ENCODE assay signal across 19 mouse cellular contexts in the genomic region with DNA sequence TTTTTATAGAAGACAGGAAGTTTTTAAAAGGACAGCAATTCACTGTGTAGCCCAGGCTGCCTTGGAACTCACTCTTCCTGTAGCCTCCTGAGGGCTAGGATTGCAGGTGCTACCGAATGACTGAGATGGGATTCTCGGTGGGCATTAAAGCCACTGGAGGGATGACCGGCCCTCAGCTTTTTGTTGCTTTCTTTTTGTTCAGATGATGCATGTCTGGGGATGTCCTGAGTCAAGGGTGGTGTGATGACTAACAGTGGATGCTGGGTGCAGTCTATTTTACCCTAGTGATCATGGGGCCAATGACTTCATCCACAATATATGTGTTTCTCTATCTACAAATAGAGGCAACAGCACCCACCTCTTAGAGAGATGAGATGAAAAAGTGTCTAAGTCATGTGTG. TPM values are rescaled to one million over a fixed set of nuclear protein-coding genes. Genes with fewer than 3 reads are reported as not detected.
"Had no signal": no experiment of that assay in that cellular context is flagged by ENCODE, and none has a peak within 500 bp of the region (broad histone marks: within the 10 kb centered on the region; RNA-seq: fewer than 3 reads in every experiment).

No protein-coding gene starts in this region.

- DNase-seq: kidney, adult 9 months; kidney, postnatal 36 days; layer of hippocampus, adult 9-11 months; layer of hippocampus, postnatal 36 days; liver; liver, embryonic 13.5 days; lung, adult 18-20 months; thymus, postnatal 4 days had no signal

- H3K9me3 ChIP-seq: limb, embryonic 12.5 days; liver, embryonic 13.5 days; midbrain, embryonic 13.5 days; neural tube, embryonic 15.5 days had no signal

- H3K27me3 ChIP-seq: limb, embryonic 12.5 days; liver, embryonic 13.5 days; midbrain, embryonic 13.5 days; neural tube, embryonic 15.5 days had no signal

- ATAC-seq: midbrain, embryonic 13.5 days had no signal

- H3K36me3 ChIP-seq: neural tube, embryonic 15.5 days had no signal

- H3K4me2 ChIP-seq: limb, embryonic 12.5 days; liver, embryonic 13.5 days; midbrain, embryonic 13.5 days; neural tube, embryonic 15.5 days had no signal

- H3K4me1 ChIP-seq: neural tube, embryonic 15.5 days had no signal

- H3K4me3 ChIP-seq: limb, embryonic 12.5 days; liver, embryonic 13.5 days; midbrain, embryonic 13.5 days; neural tube, embryonic 15.5 days had no signal

- H3K9ac ChIP-seq: limb, embryonic 12.5 days; liver, embryonic 13.5 days; midbrain, embryonic 13.5 days; neural tube, embryonic 15.5 days had no signal

- H3K27ac ChIP-seq: kidney, postnatal 0 days; limb, embryonic 12.5 days; liver, embryonic 13.5 days; midbrain, embryonic 13.5 days; neural tube, embryonic 15.5 days; stomach, postnatal 0 days had no signal

RNA-seq across cellular contexts. Expression of a gene that starts 2.7 kb away (rescaled TPM):
- total RNA-seq: layer of hippocampus, adult 18-20 months; layer of hippocampus, postnatal 36 days; left cerebral cortex, postnatal 36 days; megakaryocyte-erythroid progenitor cell, adult 5-6 weeks; midbrain, postnatal 0 days had no signal
- polyA plus RNA-seq: kidney, postnatal 0 days; limb, embryonic 12.5 days; liver, embryonic 13.5 days; lung, embryonic 16.5 days; midbrain, embryonic 13.5 days; neural tube, embryonic 11.5 days; neural tube, embryonic 15.5 days; stomach, postnatal 0 days had no signal
